Mouse (Mus musculus) hindlimb bud, embryonic 11.5 days (tissue): ENCODE measurements around the gene Rhbdl1.
"Not testable (repeated sequence)": the region's sequence is repeated elsewhere in the genome, so short reads cannot be mapped to it uniquely, and the experiment has no call there.

Experiments used
- DNase-seq: peaks from one replicate; pipeline ENCODE4 v3.0.0-alpha.2; 2012; ENCODE audit warnings: low read depth, low spot score; ENCODE audit errors: extremely low spot score

The Rhbdl1 gene

DNA sequence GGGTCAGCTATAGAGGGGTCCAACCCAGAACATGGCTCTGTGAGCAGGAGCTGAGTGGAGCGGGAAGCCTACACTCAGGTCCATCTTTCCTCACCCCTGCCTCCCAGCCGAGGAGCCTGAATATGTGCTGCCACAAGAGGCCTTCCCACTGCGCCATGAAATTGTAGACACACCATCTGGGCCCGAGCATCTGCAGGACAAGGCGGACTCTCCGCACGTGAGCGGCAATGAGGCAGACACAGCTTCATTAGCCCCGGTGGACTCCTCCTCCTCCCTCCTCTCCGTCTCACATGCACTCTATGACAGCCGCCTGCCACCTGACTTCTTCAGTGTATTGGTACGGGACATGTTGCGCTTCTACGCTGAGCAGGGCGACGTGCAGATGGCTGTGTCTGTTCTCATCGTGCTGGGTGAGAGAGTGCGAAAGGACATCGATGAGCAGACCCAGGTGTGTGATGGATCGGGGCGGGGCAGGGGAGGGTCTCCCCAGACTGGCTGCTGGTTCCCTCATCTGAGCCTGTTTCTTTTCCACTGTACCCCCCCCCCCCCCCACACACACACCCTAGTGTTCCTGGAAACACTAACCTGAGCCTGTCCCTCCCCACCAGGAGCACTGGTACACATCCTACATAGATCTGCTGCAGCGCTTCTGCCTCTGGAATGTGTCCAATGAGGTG is 9.4 kb downstream of the Rhbdl1 start:
- no peak for DNase-seq

DNA sequence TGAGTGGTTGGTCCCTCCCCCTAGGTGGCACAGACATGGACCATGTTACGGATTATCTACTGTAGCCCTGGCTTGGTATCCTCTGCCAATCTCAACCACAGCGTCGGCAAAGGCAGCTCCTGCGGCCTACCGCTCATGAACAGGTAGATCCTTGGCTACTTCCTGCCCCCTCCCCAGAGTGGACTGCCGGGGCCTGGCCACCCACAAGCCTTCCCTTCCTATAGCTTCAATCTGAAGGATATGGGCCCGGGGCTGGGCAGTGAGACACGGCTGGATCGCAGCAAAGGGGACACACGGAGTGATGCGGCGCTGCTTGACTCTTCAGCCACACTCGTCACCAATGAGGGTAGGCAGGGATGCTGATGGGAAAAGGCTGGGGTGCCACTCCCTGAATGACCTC is 10.1 kb downstream of the Rhbdl1 start:
- no peak for DNase-seq

GRCm38 (mm10) chr17:25825984-25826570 is 11.0 kb downstream of the Rhbdl1 start:
- no peak for DNase-seq

GRCm38 (mm10) chr17:25825311-25825710 is 11.8 kb downstream of the Rhbdl1 start:
- DNase-seq, result no peak

GRCm38 (mm10) chr17:25824362-25825142 is 12.5 kb downstream of the Rhbdl1 start:
- DNase-seq, result no peak

- peak; percentile 77 for DNase-seq
Observed at GRCm38 (mm10) chr17:25823452-25823851, 13.6 kb downstream of the Rhbdl1 start, which contains the start of gene Wdr24. TSS of gene Wdr24 (plus strand) at chr17:25823627.

DNA sequence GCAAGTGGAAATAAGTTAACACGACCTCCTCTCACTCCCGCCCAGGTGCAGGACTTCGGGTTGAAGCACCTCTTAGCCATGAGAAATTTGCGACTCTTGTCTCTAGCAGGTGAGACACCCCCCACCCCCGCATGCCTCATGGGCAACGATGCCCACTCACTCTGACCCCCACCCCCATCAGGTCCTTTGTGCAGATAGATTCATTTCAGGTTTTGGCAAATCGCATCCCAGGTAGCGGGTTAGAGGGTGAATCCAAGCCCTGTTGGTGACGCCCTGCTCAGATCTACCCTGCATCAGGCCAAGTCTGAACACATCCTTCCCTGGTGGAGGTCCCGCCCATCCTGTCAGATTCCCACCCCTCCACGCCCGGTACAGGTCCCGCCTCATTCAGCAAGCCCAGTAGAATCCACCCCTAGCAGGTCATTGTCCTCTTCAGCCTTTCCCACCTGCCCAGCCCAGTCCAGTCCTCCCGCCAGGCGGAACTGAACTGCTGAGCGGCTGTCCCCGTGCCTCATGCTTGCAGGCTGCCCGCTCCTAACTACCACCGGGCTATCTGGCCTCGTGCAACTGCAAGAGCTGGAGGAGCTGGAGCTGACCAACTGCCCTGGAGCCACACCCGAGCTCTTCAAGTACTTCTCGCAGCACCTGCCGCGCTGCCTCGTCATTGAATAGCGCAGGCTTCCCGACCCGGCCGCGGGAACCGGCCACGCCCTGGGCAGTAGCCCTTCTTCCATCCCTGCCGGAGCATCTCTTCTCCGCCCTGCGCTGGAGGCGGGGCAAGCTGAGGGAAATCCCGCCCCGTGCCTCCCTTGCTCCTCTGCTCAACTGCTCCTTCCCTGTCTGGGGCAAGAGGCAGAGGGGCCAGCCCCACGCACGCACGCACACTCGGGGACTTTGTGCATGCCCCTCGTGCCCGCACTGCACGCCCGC is 18.0 kb downstream of the Rhbdl1 start:
- no peak for DNase-seq

- no peak for DNase-seq
Observed at GRCm38 (mm10) chr17:25817662-25818061, 19.4 kb downstream of the Rhbdl1 start.

GRCm38 (mm10) chr17:25813471-25813870 is 23.6 kb downstream of the Rhbdl1 start:
- DNase-seq, result no peak

DNA sequence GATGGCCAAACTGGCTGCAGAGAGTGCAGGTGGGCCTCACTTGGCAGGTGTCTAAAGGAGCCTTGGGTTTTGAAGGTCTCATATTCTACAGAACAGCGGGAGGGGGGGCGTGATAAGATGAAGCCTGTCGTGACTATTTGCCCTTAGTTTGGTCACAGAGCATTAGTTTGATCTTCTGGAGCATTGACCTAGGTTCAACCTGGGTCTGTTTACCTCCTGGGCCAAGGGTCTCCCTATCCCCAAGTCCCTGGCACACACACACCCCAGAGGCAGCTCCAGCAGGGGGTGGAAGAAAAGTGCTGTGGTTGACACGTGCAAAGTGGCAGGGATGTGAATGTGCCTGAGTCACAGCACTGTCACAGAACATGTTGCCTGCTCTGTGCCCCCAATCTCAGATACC is 26.2 kb downstream of the Rhbdl1 start:
- no peak for DNase-seq

- no peak for DNase-seq
Observed at GRCm38 (mm10) chr17:25809606-25810340, 27.3 kb downstream of the Rhbdl1 start.

DNA sequence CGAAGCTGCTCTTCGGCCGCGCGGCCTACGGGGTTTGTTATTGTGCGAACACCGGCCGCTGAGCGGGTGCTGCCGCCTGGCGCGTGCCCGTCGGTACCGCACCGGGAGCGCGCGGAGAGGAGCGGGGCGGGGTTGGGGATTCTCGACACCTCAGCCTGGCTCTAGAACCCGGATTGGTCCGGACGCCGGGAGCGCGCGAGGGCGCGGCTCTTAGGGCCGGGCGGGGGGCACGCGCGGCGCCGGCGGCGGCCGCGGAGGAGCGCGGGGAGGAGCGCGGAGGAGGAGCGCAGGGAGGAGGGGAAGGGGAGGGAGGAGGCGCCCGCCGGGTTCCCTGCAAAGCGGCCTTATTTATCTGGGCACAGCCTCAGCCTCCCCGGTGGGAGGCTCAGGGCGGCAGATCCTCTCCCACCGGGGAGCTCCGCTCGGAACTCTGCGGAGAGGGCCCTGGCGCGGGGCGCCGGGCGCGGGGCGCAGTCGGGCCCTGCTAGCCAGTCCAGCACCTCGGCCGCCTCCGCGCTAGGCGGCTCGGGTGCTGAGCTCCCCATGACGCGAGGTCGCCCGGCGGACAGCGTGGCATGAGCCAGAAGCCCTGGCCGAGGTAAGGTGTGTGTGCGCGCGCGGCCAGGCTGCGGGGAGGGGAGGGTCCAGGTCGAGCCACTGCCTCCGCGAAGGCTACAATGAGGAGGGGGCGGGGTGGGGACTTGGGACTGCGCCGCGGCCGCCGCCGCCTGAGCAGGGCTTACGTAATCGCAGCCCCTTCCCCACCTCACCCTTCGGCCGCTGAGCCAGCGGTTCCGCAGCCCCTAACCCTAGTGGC is 28.1 kb downstream of the Rhbdl1 start, which contains the start of gene Fbxl16:
TSS of gene Fbxl16 (plus strand) at position 297 of the 817 bp plus-strand sequence.
- no peak for DNase-seq

DNA sequence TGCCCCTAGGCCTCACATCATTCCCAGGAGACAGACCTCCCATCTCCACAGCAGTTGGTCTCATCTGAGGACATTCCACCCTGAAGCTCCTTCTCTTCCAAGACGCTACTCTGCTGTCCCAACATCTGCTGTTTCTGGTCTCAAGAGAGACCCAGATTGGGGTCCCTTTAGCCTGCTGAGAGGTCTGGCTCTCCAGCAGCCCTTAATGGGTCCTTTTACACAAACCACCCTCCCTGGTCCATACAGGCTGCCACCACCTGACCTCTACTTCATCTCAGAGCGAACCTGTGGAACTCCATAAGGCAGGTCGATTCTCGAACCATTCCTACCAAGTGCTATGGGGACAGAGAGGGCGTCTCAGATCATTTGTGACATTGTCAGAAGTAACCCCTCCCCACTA is 29.1 kb downstream of the Rhbdl1 start:
- DNase-seq, result no peak

- DNase-seq, result not testable (repeated sequence)
Observed at GRCm38 (mm10) chr17:25807452-25807851, 29.6 kb downstream of the Rhbdl1 start.

DNA sequence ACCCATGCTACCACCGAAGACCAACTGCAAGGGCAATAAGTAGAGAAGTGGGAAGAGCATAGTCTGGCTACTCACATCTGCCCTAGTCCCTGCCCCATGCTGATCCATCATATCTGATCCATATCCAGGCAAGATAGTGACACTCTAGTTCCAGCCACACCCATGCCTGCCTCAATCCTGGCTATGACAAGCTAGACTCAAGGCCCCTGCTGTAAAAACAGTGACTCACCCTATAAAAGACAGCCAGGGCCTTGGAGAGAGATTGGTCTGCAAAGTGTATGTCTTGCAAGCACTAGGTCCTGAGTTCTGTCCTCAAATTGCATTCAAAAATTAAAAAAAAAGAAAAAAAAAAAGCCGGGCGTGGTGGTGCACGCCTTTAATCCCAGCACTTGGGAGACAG is 30.6 kb downstream of the Rhbdl1 start:
- no peak for DNase-seq

GRCm38 (mm10) chr17:25802825-25803517 is 34.1 kb downstream of the Rhbdl1 start:
- no peak for DNase-seq

- no peak for DNase-seq
Observed at GRCm38 (mm10) chr17:25801029-25801428, 36.1 kb downstream of the Rhbdl1 start.

DNA sequence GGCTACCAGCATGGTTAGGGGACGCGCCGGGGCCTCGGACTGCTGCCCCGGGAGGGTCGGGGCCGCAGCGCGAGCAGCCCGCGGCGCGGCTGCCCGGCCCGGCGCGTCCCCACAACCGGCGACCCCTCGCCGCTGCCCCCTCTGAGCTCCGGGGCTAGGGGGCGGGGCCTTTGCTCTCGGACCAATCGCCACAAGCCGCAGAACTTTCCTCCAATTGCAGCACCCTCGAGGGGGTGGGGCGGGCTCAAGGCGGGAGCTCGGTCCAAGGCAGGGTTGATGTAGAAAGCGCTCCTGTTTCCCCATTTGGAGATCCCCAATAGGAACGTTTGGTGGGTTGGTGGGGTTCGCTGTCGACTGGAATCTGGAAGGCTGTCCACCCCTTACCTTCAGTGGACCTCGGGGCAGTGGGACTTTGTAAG is 40.1 kb downstream of the Rhbdl1 start, which contains the start of gene Metrn:
TSS of gene Metrn (minus strand) at position 186 of the 419 bp plus-strand sequence.
- no peak for DNase-seq
